Mouse (Mus musculus) layer of hippocampus, adult 8-10 months (tissue): ENCODE results near the gene Dnah10. TPM values are rescaled to one million over a fixed set of nuclear protein-coding genes. Genes with fewer than 3 reads are reported as not detected.
"Not testable (repeated sequence)": the region's sequence is repeated elsewhere in the genome, so short reads cannot be mapped to it uniquely, and the experiment has no call there.

ENCODE experiments used
- DNase-seq, 2 experiments: peaks; one replicate each; pipeline ENCODE4 v3.0.0; 2022; ENCODE audit warnings: low spot score in 2 of 2
- total RNA-seq, 4 experiments: library from RNA; stranded (reverse); gene quantifications; 2 replicates each; pipeline ENCODE4 v1.2.4; 2022

The Dnah10 gene
- 1 to 10 TPM in 2 of 4 experiments, under 1 TPM in 2; 0.56 to 1.5 (median 0.92) TPM for total RNA-seq

- DNase-seq: peak in 1 of 2 experiments; percentile 17
Measured at GRCm38 (mm10) chr5:124724997-124725396, at the start of gene Dnah10. Gene Dnah10, plus strand, starts transcription at chr5:124725085.

- no peak for DNase-seq
Measured at GRCm38 (mm10) chr5:124713741-124714140, 11.1 kb upstream of the Dnah10 start.

GRCm38 (mm10) chr5:124715135-124715534, 9.8 kb upstream of the Dnah10 start:
- DNase-seq: no peak

GRCm38 (mm10) chr5:124717969-124718368, 6.9 kb upstream of the Dnah10 start:
- DNase-seq: no peak

GRCm38 (mm10) chr5:124718396-124718795, 6.5 kb upstream of the Dnah10 start:
- DNase-seq: no peak

GRCm38 (mm10) chr5:124723125-124723524, 1.8 kb upstream of the Dnah10 start:
- DNase-seq: no peak

GRCm38 (mm10) chr5:124729662-124730206, 4.8 kb downstream of the Dnah10 start:
- no peak for DNase-seq

GRCm38 (mm10) chr5:124733961-124734360, 9.1 kb downstream of the Dnah10 start:
- no peak for DNase-seq

GRCm38 (mm10) chr5:124741898-124742599, 17.2 kb downstream of the Dnah10 start:
- no peak for DNase-seq

GRCm38 (mm10) chr5:124743841-124744240, 19.0 kb downstream of the Dnah10 start:
- DNase-seq: no peak

- no peak for DNase-seq
Measured at GRCm38 (mm10) chr5:124746220-124746619, 21.3 kb downstream of the Dnah10 start.

GRCm38 (mm10) chr5:124748296-124748695, 23.4 kb downstream of the Dnah10 start:
- no peak for DNase-seq

- no peak for DNase-seq
Measured at GRCm38 (mm10) chr5:124751656-124752055, 26.8 kb downstream of the Dnah10 start.

GRCm38 (mm10) chr5:124761011-124761410, 36.1 kb downstream of the Dnah10 start:
- no peak for DNase-seq

GRCm38 (mm10) chr5:124761787-124762186, 36.9 kb downstream of the Dnah10 start:
- DNase-seq: no peak

- no peak for DNase-seq
Measured at GRCm38 (mm10) chr5:124774552-124774951, 49.7 kb downstream of the Dnah10 start.

GRCm38 (mm10) chr5:124776289-124776688, 51.4 kb downstream of the Dnah10 start:
- not testable (repeated sequence) for DNase-seq

- DNase-seq: peak; percentile 26 to 61
Measured at GRCm38 (mm10) chr5:124777178-124777709, 52.4 kb downstream of the Dnah10 start.

- DNase-seq: no peak
Measured at GRCm38 (mm10) chr5:124779926-124780325, 55.0 kb downstream of the Dnah10 start.

GRCm38 (mm10) chr5:124781696-124782095, 56.8 kb downstream of the Dnah10 start:
- DNase-seq: no peak

- no peak for DNase-seq
Measured at GRCm38 (mm10) chr5:124785650-124786049, 60.8 kb downstream of the Dnah10 start.

- no peak for DNase-seq
Measured at GRCm38 (mm10) chr5:124792112-124792511, 67.2 kb downstream of the Dnah10 start.
